Mouse (Mus musculus) megakaryocyte, embryonic 14.5 days (primary cell): ENCODE data around the gene Foxa2. TPM values are rescaled to one million over a fixed set of nuclear protein-coding genes. Genes with fewer than 3 reads are reported as not detected.

ENCODE experiments used
- H3K27me3 ChIP-seq: replicated peaks from 2 replicates; pipeline ENCODE3; 2012; ENCODE audit warnings: inconsistent platforms
- H3K36me3 ChIP-seq: replicated peaks from 2 replicates; pipeline ENCODE3; 2012; ENCODE audit warnings: low read length, inconsistent platforms, mixed read lengths
- H3K4me1 ChIP-seq: 2 replicates; pipeline ENCODE4 v1.6.1; 2012; ENCODE audit warnings: inconsistent platforms
- H3K4me3 ChIP-seq: replicated peaks from 2 replicates; pipeline ENCODE3; 2012; ENCODE audit warnings: moderate library complexity, mild to moderate bottlenecking, inconsistent platforms
- H3K9me3 ChIP-seq: 2 replicates; pipeline ENCODE4 v1.6.1; 2012; ENCODE audit warnings: inconsistent platforms
- FLI1 ChIP-seq: IDR thresholded peaks from 2 replicates; pipeline ENCODE4 v1.6.1; 2012; ENCODE audit warnings: low read length, inconsistent platforms, mixed read lengths
- GATA1 ChIP-seq: IDR thresholded peaks from 3 replicates; pipeline ENCODE4 v1.6.1; 2012; ENCODE audit warnings: mixed read lengths, low read length, inconsistent platforms, borderline replicate concordance
- polyA plus RNA-seq: library from polyadenylated mRNA; stranded (reverse); fragments of >175 nt; gene quantifications from 2 replicates; pipeline ENCODE4 v1.2.3, GENCODE M21; 2012; ENCODE audit warnings: low replicate concordance; ENCODE audit not compliant: insufficient read depth

The Foxa2 gene
- polyA plus RNA-seq, 1 experiment: not detected

- H3K36me3 ChIP-seq: no peaks in the 10 kb centered on the region
- TF ChIP-seq FLI1 (no peak), GATA1 (no peak)
Measured at GRCm38 (mm10) chr2:148039351-148040235, 7.2 kb downstream of the Foxa2 start.

DNA sequence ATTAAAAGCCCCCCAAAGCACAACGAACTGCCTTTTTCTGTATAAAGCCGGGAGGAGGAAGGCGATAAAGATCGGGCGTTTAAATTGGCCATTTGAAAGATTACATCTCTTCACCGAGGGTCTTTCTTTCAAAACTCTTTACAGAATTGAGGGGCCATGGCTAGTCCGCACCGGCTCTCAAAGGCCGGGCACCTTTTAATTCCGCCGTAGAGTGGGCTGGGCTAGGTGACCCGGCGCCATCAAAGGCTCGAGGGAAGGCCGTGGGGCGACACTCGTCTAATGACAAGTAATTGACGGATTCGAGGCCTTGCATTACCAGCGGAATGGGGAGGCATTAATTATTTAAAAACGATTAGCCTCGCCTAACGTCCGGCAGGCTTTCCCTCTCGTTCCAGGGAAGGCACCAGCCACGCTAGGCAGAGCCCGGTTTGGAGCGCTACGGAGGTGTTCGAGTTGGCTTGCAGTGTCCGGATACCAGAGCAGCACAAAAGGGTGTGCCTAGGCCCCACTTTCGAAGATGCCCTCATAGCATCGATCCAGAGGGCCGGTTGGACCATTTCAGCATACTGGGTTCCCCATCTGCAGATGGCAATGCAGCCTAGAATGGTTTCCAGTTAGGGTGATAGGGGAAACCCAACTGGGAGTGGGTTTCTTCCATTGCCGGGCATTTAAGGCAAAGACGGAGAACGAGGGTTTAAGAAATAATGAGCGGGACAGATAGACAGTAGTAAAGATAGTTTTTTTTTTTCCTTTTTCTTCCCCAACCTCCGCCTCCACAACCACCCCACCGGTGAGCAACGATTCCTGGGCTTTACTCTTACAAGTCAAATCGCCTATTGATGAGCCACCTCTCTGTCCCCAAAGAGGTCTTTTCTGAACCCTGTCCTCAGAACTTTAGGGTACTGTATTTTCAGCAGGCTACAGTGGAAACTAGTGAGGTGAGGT, 8.1 kb downstream of the Foxa2 start:
- no peak overlapping the region for H3K4me3 ChIP-seq
- TF ChIP-seq FLI1 (no peak), GATA1 (no peak)
- H3K27me3 ChIP-seq: peaks cover 99% of the 10 kb centered on the region
- peaks cover 13% of the 10 kb centered on the region; the same call in 1 of the 2 replicates for H3K9me3 ChIP-seq
- H3K36me3 ChIP-seq: no peaks in the 10 kb centered on the region
- H3K4me1 ChIP-seq: peaks cover 16% of the 10 kb centered on the region; the same call in 1 of the 2 replicates

More at GRCm38 (mm10) chr2:148039351-148040235, 7.2 kb downstream of the Foxa2 start:
- Histone ChIP-seq H3K4me3 (no peak overlapping the region), H3K27me3 (peaks cover 99% of the 10 kb centered on the region), H3K4me1 (peaks cover 21% of the 10 kb centered on the region; the same call in 1 of the 2 replicates), H3K9me3 (peaks cover 22% of the 10 kb centered on the region; the same call in 1 of the 2 replicates)

DNA sequence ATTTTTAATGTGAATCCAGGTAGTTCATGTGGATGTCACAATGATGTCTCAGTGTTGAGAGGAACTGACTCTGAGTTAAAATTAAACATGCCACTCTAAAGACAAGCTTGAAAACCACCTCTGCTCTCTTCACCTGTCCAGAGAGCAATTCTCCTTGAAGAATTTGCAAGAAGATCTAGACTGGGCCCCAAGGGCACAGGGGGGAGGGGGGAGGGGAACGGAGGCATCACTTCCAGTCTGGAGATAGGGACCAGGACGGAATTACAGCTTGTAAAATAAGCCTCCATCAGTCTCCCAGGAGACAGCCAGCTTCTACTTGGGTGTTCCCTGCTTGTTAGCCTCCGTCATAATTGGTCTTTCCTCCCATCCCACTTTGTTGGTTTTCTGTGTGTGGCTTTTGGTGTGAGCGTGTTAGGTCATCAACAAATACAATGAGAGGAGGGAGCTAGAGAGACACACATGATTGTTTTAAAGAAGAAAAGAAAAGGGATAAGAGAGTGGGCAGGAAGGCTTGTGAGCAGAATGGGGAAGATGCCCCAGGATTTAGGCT, 10.1 kb downstream of the Foxa2 start:
- peaks cover 93% of the 10 kb centered on the region for H3K27me3 ChIP-seq
- H3K4me3 ChIP-seq: no peak overlapping the region
- no peaks in the 10 kb centered on the region for H3K36me3 ChIP-seq
- peaks cover 16% of the 10 kb centered on the region; the same call in 1 of the 2 replicates for H3K4me1 ChIP-seq
- TF ChIP-seq GATA1 (no peak), FLI1 (no peak)
- H3K9me3 ChIP-seq: peaks cover 9% of the 10 kb centered on the region; the same call in 1 of the 2 replicates

GRCm38 (mm10) chr2:148030991-148031675, 15.6 kb downstream of the Foxa2 start:
- Histone ChIP-seq H3K9me3 (0 out of 2 replicates have a peak, but pooled peaks cover 6% of the 10 kb centered on the region), H3K4me3 (no peak overlapping the region), H3K36me3 (no peaks in the 10 kb centered on the region), H3K4me1 (0 out of 2 replicates have a peak, but pooled peaks cover 3% of the 10 kb centered on the region), H3K27me3 (peaks cover 77% of the 10 kb centered on the region)
- TF ChIP-seq GATA1 (no peak), FLI1 (no peak)

- Histone ChIP-seq H3K9me3 (0 out of 2 replicates have a peak, but pooled peaks cover 6% of the 10 kb centered on the region), H3K27me3 (peaks cover 75% of the 10 kb centered on the region), H3K4me1 (0 out of 2 replicates have a peak, but pooled peaks cover 3% of the 10 kb centered on the region), H3K36me3 (no peaks in the 10 kb centered on the region), H3K4me3 (no peak overlapping the region)
- TF ChIP-seq GATA1: no peak
- TF ChIP-seq FLI1: no peak
Measured at GRCm38 (mm10) chr2:148030613-148030935, 16.2 kb downstream of the Foxa2 start.

- TF ChIP-seq FLI1: no peak
- no peak for TF ChIP-seq GATA1
- Histone ChIP-seq H3K9me3 (0 out of 2 replicates have a peak, but pooled peaks cover 6% of the 10 kb centered on the region), H3K4me1 (0 out of 2 replicates have a peak, but pooled peaks cover 3% of the 10 kb centered on the region), H3K36me3 (no peaks in the 10 kb centered on the region), H3K27me3 (peaks cover 70% of the 10 kb centered on the region), H3K4me3 (no peak overlapping the region)
Measured at GRCm38 (mm10) chr2:148029751-148030612, 16.8 kb downstream of the Foxa2 start.

- H3K4me1 ChIP-seq: 0 out of 2 replicates have a peak, but pooled peaks cover 3% of the 10 kb centered on the region
- 0 out of 2 replicates have a peak, but pooled peaks cover 6% of the 10 kb centered on the region for H3K9me3 ChIP-seq
- peaks cover 64% of the 10 kb centered on the region for H3K27me3 ChIP-seq
- no peak overlapping the region for H3K4me3 ChIP-seq
- H3K36me3 ChIP-seq: no peaks in the 10 kb centered on the region
- TF ChIP-seq GATA1: no peak
- no peak for TF ChIP-seq FLI1
Measured at GRCm38 (mm10) chr2:148029050-148029608, 17.6 kb downstream of the Foxa2 start.

GRCm38 (mm10) chr2:148026366-148026765, 20.4 kb downstream of the Foxa2 start:
- peaks cover 56% of the 10 kb centered on the region for H3K27me3 ChIP-seq
- H3K36me3 ChIP-seq: no peaks in the 10 kb centered on the region
- H3K4me3 ChIP-seq: no peak overlapping the region
- H3K4me1 ChIP-seq: 0 out of 2 replicates have a peak, but pooled peaks cover 7% of the 10 kb centered on the region
- TF ChIP-seq GATA1 (no peak), FLI1 (no peak)
- 0 out of 2 replicates have a peak, but pooled peaks cover 6% of the 10 kb centered on the region for H3K9me3 ChIP-seq
